Mouse (Mus musculus): ENCODE results near the gene Krtap11-1.

- no peak for TF ChIP-seq CTCF (IDR thresholded peaks at IDR 0.05; ENCODE audit: low read depth, low read length)
- no peak for TF ChIP-seq POLR2A (IDR thresholded peaks at IDR 0.05; ENCODE audit: borderline replicate concordance, low read depth, low read length)
Measured at GRCm38 (mm10) chr16:89537349-89537748, 33.6 kb downstream of the Krtap11-1 start.

Measured in bone marrow macrophage, adult 2 months (primary cell).